Mouse (Mus musculus): ENCODE measurements around the gene Maats1. TPM values are rescaled to one million over a fixed set of nuclear protein-coding genes. Genes with fewer than 3 reads are reported as not detected.
A peak's percentile ranks its signal among the peaks of the same experiment; 100 is the strongest.

Gene Maats1
- polyA plus RNA-seq (2014; fragmentation: Nextera tagmentation; extraction: Ambion mirVana): 0.71 and 0.83 TPM in 2 replicates

GRCm38 (mm10) chr16:38341396-38342324 lies at the start of gene Maats1:
Gene Maats1 (minus strand): TSS chr16:38342143.
- peak within 1 kb of the TSS; percentile 65 for H3K4me2 ChIP-seq (ENCODE audit: low read length)
- no peaks in the 10 kb centered on the region for H3K27me3 ChIP-seq (replicated peaks; ENCODE audit: control insufficient read depth, insufficient read depth, low read length)
- no peaks in the 10 kb centered on the region for H3K9me3 ChIP-seq (replicated peaks; ENCODE audit: control insufficient read depth, low read length)
- peak within 1 kb of the TSS; percentile 62 for H3K9ac ChIP-seq (ENCODE audit: low read length)
- 7% methylated on average over 30 of the region's 30 CpGs for WGBS
- ATAC-seq (peak; percentile 89), DNase-seq (ENCODE audit: low spot score) (peak; percentile 90)
- H3K4me3 ChIP-seq (ENCODE audit: low read depth, low read length): peak within 1 kb of the TSS; percentile 34
- peaks cover 3% of the 10 kb centered on the region; the same call in 1 of the 2 replicates for H3K4me1 ChIP-seq (ENCODE audit: control insufficient read depth, insufficient read depth, low read length)
- H3K36me3 ChIP-seq (ENCODE audit: control insufficient read depth, insufficient read depth, low read length): no peaks in the 10 kb centered on the region
- no peak within 1 kb of the TSS for H3K27ac ChIP-seq (ENCODE audit: low read depth, low read length)

GRCm38 (mm10) chr16:38390322-38390721 lies 48.4 kb upstream of the Maats1 start:
- no peak overlapping the region for H3K9ac ChIP-seq (ENCODE audit: low read length)
- H3K4me2 ChIP-seq (ENCODE audit: low read length): no peak overlapping the region
- H3K36me3 ChIP-seq (ENCODE audit: control insufficient read depth, insufficient read depth, low read length): no peaks in the 10 kb centered on the region
- H3K27me3 ChIP-seq (replicated peaks; ENCODE audit: control insufficient read depth, insufficient read depth, low read length): no peaks in the 10 kb centered on the region
- H3K4me1 ChIP-seq (ENCODE audit: control insufficient read depth, insufficient read depth, low read length): no peaks in the 10 kb centered on the region
- H3K27ac ChIP-seq (ENCODE audit: low read depth, low read length): no peak overlapping the region
- no peak overlapping the region for H3K4me3 ChIP-seq (ENCODE audit: low read depth, low read length)
- WGBS: 89% methylated on average over 7 of the region's 7 CpGs
- H3K9me3 ChIP-seq (replicated peaks; ENCODE audit: control insufficient read depth, low read length): no peaks in the 10 kb centered on the region
- DNase-seq (ENCODE audit: low spot score) (no peak), ATAC-seq (no peak)

- Histone ChIP-seq H3K27me3 (replicated peaks; ENCODE audit: control insufficient read depth, insufficient read depth, low read length) (no peaks in the 10 kb centered on the region), H3K36me3 (ENCODE audit: control insufficient read depth, insufficient read depth, low read length) (no peaks in the 10 kb centered on the region), H3K4me1 (ENCODE audit: control insufficient read depth, insufficient read depth, low read length) (no peaks in the 10 kb centered on the region), H3K9ac (ENCODE audit: low read length) (no peak overlapping the region), H3K9me3 (replicated peaks; ENCODE audit: control insufficient read depth, low read length) (no peaks in the 10 kb centered on the region), H3K4me2 (ENCODE audit: low read length) (no peak overlapping the region), H3K4me3 (ENCODE audit: low read depth, low read length) (no peak overlapping the region), H3K27ac (ENCODE audit: low read depth, low read length) (no peak overlapping the region)
- DNase-seq (ENCODE audit: low spot score): no peak
- no peak for ATAC-seq
- 84% methylated on average over 8 of the region's 8 CpGs for WGBS
Measured at GRCm38 (mm10) chr16:38389284-38389893, 47.4 kb upstream of the Maats1 start.

- WGBS: 81% methylated on average over 6 of the region's 6 CpGs
- H3K4me3 ChIP-seq (ENCODE audit: low read depth, low read length): no peak overlapping the region
- DNase-seq (ENCODE audit: low spot score) (no peak), ATAC-seq (no peak)
- no peak overlapping the region for H3K9ac ChIP-seq (ENCODE audit: low read length)
- H3K4me1 ChIP-seq (ENCODE audit: control insufficient read depth, insufficient read depth, low read length): no peaks in the 10 kb centered on the region
- no peaks in the 10 kb centered on the region for H3K27me3 ChIP-seq (replicated peaks; ENCODE audit: control insufficient read depth, insufficient read depth, low read length)
- no peak overlapping the region for H3K4me2 ChIP-seq (ENCODE audit: low read length)
- no peak overlapping the region for H3K27ac ChIP-seq (ENCODE audit: low read depth, low read length)
- H3K36me3 ChIP-seq (ENCODE audit: control insufficient read depth, insufficient read depth, low read length): no peaks in the 10 kb centered on the region
- H3K9me3 ChIP-seq (replicated peaks; ENCODE audit: control insufficient read depth, low read length): no peaks in the 10 kb centered on the region
Measured at GRCm38 (mm10) chr16:38388757-38389156, 46.8 kb upstream of the Maats1 start.

- Histone ChIP-seq H3K27ac (ENCODE audit: low read depth, low read length) (no peak overlapping the region), H3K9me3 (replicated peaks; ENCODE audit: control insufficient read depth, low read length) (no peaks in the 10 kb centered on the region), H3K36me3 (ENCODE audit: control insufficient read depth, insufficient read depth, low read length) (no peaks in the 10 kb centered on the region), H3K4me2 (ENCODE audit: low read length) (no peak overlapping the region), H3K27me3 (replicated peaks; ENCODE audit: control insufficient read depth, insufficient read depth, low read length) (no peaks in the 10 kb centered on the region), H3K4me1 (ENCODE audit: control insufficient read depth, insufficient read depth, low read length) (no peaks in the 10 kb centered on the region), H3K9ac (ENCODE audit: low read length) (no peak overlapping the region), H3K4me3 (ENCODE audit: low read depth, low read length) (no peak overlapping the region)
- no peak for DNase-seq (ENCODE audit: low spot score)
- WGBS: 89% methylated on average over 6 of the region's 6 CpGs
- no peak for ATAC-seq
Measured at GRCm38 (mm10) chr16:38387389-38387788, 45.4 kb upstream of the Maats1 start.

GRCm38 (mm10) chr16:38385700-38386099 lies 43.8 kb upstream of the Maats1 start:
- ATAC-seq: no peak
- Histone ChIP-seq H3K27me3 (replicated peaks; ENCODE audit: control insufficient read depth, insufficient read depth, low read length) (no peaks in the 10 kb centered on the region), H3K4me3 (ENCODE audit: low read depth, low read length) (no peak overlapping the region)

GRCm38 (mm10) chr16:38385184-38385634 lies 43.3 kb upstream of the Maats1 start:
- no peak overlapping the region for H3K27ac ChIP-seq (ENCODE audit: low read depth, low read length)
- H3K4me3 ChIP-seq (ENCODE audit: low read depth, low read length): no peak overlapping the region
- 89% methylated on average over 6 of the region's 6 CpGs for WGBS
- DNase-seq (ENCODE audit: low spot score): no peak
- ATAC-seq: no peak
- no peak overlapping the region for H3K4me2 ChIP-seq (ENCODE audit: low read length)
- H3K9ac ChIP-seq (ENCODE audit: low read length): no peak overlapping the region
- H3K9me3 ChIP-seq (replicated peaks; ENCODE audit: control insufficient read depth, low read length): no peaks in the 10 kb centered on the region
- no peaks in the 10 kb centered on the region for H3K36me3 ChIP-seq (ENCODE audit: control insufficient read depth, insufficient read depth, low read length)
- H3K27me3 ChIP-seq (replicated peaks; ENCODE audit: control insufficient read depth, insufficient read depth, low read length): no peaks in the 10 kb centered on the region
- H3K4me1 ChIP-seq (ENCODE audit: control insufficient read depth, insufficient read depth, low read length): no peaks in the 10 kb centered on the region

More at GRCm38 (mm10) chr16:38385700-38386099, 43.8 kb upstream of the Maats1 start:
- Histone ChIP-seq H3K4me2 (ENCODE audit: low read length) (no peak overlapping the region), H3K4me1 (ENCODE audit: control insufficient read depth, insufficient read depth, low read length) (no peaks in the 10 kb centered on the region), H3K9me3 (replicated peaks; ENCODE audit: control insufficient read depth, low read length) (no peaks in the 10 kb centered on the region), H3K9ac (ENCODE audit: low read length) (no peak overlapping the region), H3K36me3 (ENCODE audit: control insufficient read depth, insufficient read depth, low read length) (no peaks in the 10 kb centered on the region), H3K27ac (ENCODE audit: low read depth, low read length) (no peak overlapping the region)
- WGBS: 97% methylated on average over 4 of the region's 4 CpGs
- DNase-seq (ENCODE audit: low spot score): no peak

GRCm38 (mm10) chr16:38383683-38384082 lies 41.7 kb upstream of the Maats1 start:
- H3K27ac ChIP-seq (ENCODE audit: low read depth, low read length): no peak overlapping the region
- H3K9me3 ChIP-seq (replicated peaks; ENCODE audit: control insufficient read depth, low read length): no peaks in the 10 kb centered on the region
- H3K36me3 ChIP-seq (ENCODE audit: control insufficient read depth, insufficient read depth, low read length): no peaks in the 10 kb centered on the region
- no peaks in the 10 kb centered on the region for H3K4me1 ChIP-seq (ENCODE audit: control insufficient read depth, insufficient read depth, low read length)
- DNase-seq (ENCODE audit: low spot score) (no peak), ATAC-seq (no peak)
- WGBS: 88% methylated on average over 2 of the region's 2 CpGs
- H3K4me3 ChIP-seq (ENCODE audit: low read depth, low read length): no peak overlapping the region
- H3K27me3 ChIP-seq (replicated peaks; ENCODE audit: control insufficient read depth, insufficient read depth, low read length): no peaks in the 10 kb centered on the region
- no peak overlapping the region for H3K9ac ChIP-seq (ENCODE audit: low read length)
- H3K4me2 ChIP-seq (ENCODE audit: low read length): no peak overlapping the region

- 95% methylated on average over 3 of the region's 3 CpGs for WGBS
Measured at GRCm38 (mm10) chr16:38379926-38380325, 38.0 kb upstream of the Maats1 start.

More at GRCm38 (mm10) chr16:38379926-38380325, 38.0 kb upstream of the Maats1 start:
- Histone ChIP-seq H3K4me1 (ENCODE audit: control insufficient read depth, insufficient read depth, low read length) (no peaks in the 10 kb centered on the region), H3K9ac (ENCODE audit: low read length) (no peak overlapping the region), H3K27ac (ENCODE audit: low read depth, low read length) (no peak overlapping the region), H3K4me3 (ENCODE audit: low read depth, low read length) (no peak overlapping the region), H3K4me2 (ENCODE audit: low read length) (no peak overlapping the region), H3K36me3 (ENCODE audit: control insufficient read depth, insufficient read depth, low read length) (no peaks in the 10 kb centered on the region), H3K27me3 (replicated peaks; ENCODE audit: control insufficient read depth, insufficient read depth, low read length) (no peaks in the 10 kb centered on the region), H3K9me3 (replicated peaks; ENCODE audit: control insufficient read depth, low read length) (no peaks in the 10 kb centered on the region)
- ATAC-seq: no peak
- DNase-seq (ENCODE audit: low spot score): no peak
